Mouse (Mus musculus) stomach, embryonic 15.5 days (tissue): ENCODE data around the gene Selenok. TPM values are rescaled to one million over a fixed set of nuclear protein-coding genes. Genes with fewer than 3 reads are reported as not detected.

Experiments
- ATAC-seq: fragments of 200-750 bp; cut with Nextera tagmentation; 2 replicates; pipeline ENCODE4 v1.8.0; 2017; ENCODE audit warnings: low read depth, moderate number of reproducible peaks, moderate TSS enrichment; ENCODE audit not compliant: insufficient read depth, low FRiP score
- H3K27ac ChIP-seq: fragments of 300-500 bp; sonication (generic); 2 replicates; pipeline ENCODE4 v1.5.1; 2015; ENCODE audit warnings: mild to moderate bottlenecking, inconsistent platforms
- H3K27me3 ChIP-seq: fragments of 300-500 bp; sonication (generic); replicated peaks from 2 replicates; pipeline ENCODE4 v1.6.1; 2015; ENCODE audit warnings: inconsistent platforms
- H3K36me3 ChIP-seq: fragments of 300-500 bp; sonication (generic); 2 replicates; pipeline ENCODE4 v1.6.1; 2015; ENCODE audit warnings: inconsistent platforms
- H3K4me1 ChIP-seq: fragments of 300-500 bp; sonication (generic); 2 replicates; pipeline ENCODE4 v1.6.1; 2015; ENCODE audit warnings: inconsistent platforms
- H3K4me2 ChIP-seq: fragments of 300-500 bp; sonication (generic); 2 replicates; pipeline ENCODE4 v1.6.1; 2015; ENCODE audit warnings: mild to moderate bottlenecking, inconsistent platforms
- H3K4me3 ChIP-seq: fragments of 300-500 bp; sonication (generic); replicated peaks from 2 replicates; pipeline ENCODE4 v1.5.1; 2015; ENCODE audit warnings: inconsistent platforms
- H3K9ac ChIP-seq: fragments of 300-500 bp; sonication (generic); 2 replicates; pipeline ENCODE4 v1.6.1; 2015; ENCODE audit warnings: inconsistent platforms
- H3K9me3 ChIP-seq: fragments of 300-500 bp; sonication (generic); 2 replicates; pipeline ENCODE4 v1.6.1; 2016; ENCODE audit warnings: inconsistent platforms
- WGBS: fragments of 180-500 bp; shearing (Covaris S2); methylation state at CpG from one replicate; pipeline ENCODE4 v1.1.7; 2015; 5-methylcytosine and 5-hydroxymethylcytosine counted together
- polyA plus RNA-seq: library from polyadenylated mRNA; unstranded; fragments of >200 nt; fragmentation: Nextera tagmentation; extraction: Ambion mirVana; gene quantifications from 2 replicates; pipeline ENCODE4 v1.2.1, GENCODE M21; 2015

The Selenok gene
- polyA plus RNA-seq, 1 experiment from 2014 or later = 325 TPM

- Histone ChIP-seq H3K36me3 (peaks cover 36% of the 10 kb centered on the region), H3K27me3 (no peaks in the 10 kb centered on the region), H3K4me1 (peaks cover 18% of the 10 kb centered on the region), H3K27ac (no peak overlapping the region), H3K9me3 (no peaks in the 10 kb centered on the region), H3K4me2 (no peak overlapping the region), H3K4me3 (no peak overlapping the region), H3K9ac (no peak overlapping the region)
- no peak for ATAC-seq
- WGBS = 75% methylated on average over 5 of the region's 5 CpGs
These were observed 3.9 kb downstream of the Selenok start for GRCm38 (mm10) chr14:29971993-29972392.

GRCm38 (mm10) chr14:29976927-29977326 is 8.8 kb downstream of the Selenok start:
- Histone ChIP-seq H3K36me3 (peaks cover 37% of the 10 kb centered on the region), H3K9me3 (no peaks in the 10 kb centered on the region)

GRCm38 (mm10) chr14:29978254-29979204 is 10.4 kb downstream of the Selenok start, which contains the start of gene Actr8:
Gene Actr8 (plus strand): TSS chr14:29978337.
- under 1% methylated on average over 43 of the region's 44 CpGs for WGBS

More at GRCm38 (mm10) chr14:29976927-29977326, 8.8 kb downstream of the Selenok start:
- Histone ChIP-seq H3K27me3 (no peaks in the 10 kb centered on the region), H3K27ac (no peak overlapping the region), H3K4me3 (no peak overlapping the region), H3K4me2 (no peak overlapping the region), H3K9ac (no peak overlapping the region), H3K4me1 (no peaks in the 10 kb centered on the region)
- WGBS = 95% methylated on average over 6 of the region's 6 CpGs
- no peak for ATAC-seq

GRCm38 (mm10) chr14:29980447-29981205 is 12.5 kb downstream of the Selenok start:
- no peak overlapping the region for H3K4me3 ChIP-seq
- H3K27ac ChIP-seq = no peak overlapping the region
- H3K4me1 ChIP-seq = no peaks in the 10 kb centered on the region
- no peak for ATAC-seq
- H3K4me2 ChIP-seq = no peak overlapping the region
- no peak overlapping the region for H3K9ac ChIP-seq
- no peaks in the 10 kb centered on the region for H3K9me3 ChIP-seq
- WGBS = 94% methylated on average over 10 of the region's 10 CpGs
- H3K27me3 ChIP-seq = no peaks in the 10 kb centered on the region
- peaks cover 45% of the 10 kb centered on the region for H3K36me3 ChIP-seq

More at GRCm38 (mm10) chr14:29978254-29979204, 10.4 kb downstream of the Selenok start, which contains the start of gene Actr8:
- Histone ChIP-seq H3K4me3 (peak within 1 kb of the TSS; percentile 88), H3K27me3 (no peaks in the 10 kb centered on the region), H3K4me2 (peak within 1 kb of the TSS; percentile 65), H3K36me3 (peaks cover 33% of the 10 kb centered on the region), H3K9ac (peak within 1 kb of the TSS; percentile 80), H3K4me1 (no peaks in the 10 kb centered on the region), H3K27ac (peak within 1 kb of the TSS; percentile 92), H3K9me3 (no peaks in the 10 kb centered on the region)
- peak; percentile 98 for ATAC-seq

GRCm38 (mm10) chr14:29986096-29986495 is 18.0 kb downstream of the Selenok start:
- Histone ChIP-seq H3K4me2 (no peak overlapping the region), H3K4me3 (no peak overlapping the region), H3K9ac (no peak overlapping the region), H3K9me3 (no peaks in the 10 kb centered on the region), H3K4me1 (no peaks in the 10 kb centered on the region), H3K27ac (no peak overlapping the region), H3K27me3 (no peaks in the 10 kb centered on the region), H3K36me3 (peaks cover 87% of the 10 kb centered on the region)
- 92% methylated on average over 4 of the region's 4 CpGs for WGBS
- ATAC-seq = no peak

- 94% methylated on average over 6 of the region's 6 CpGs for WGBS
- no peak for ATAC-seq
- Histone ChIP-seq H3K36me3 (peaks cover 88% of the 10 kb centered on the region), H3K9me3 (no peaks in the 10 kb centered on the region), H3K27ac (no peak overlapping the region), H3K4me3 (no peak overlapping the region), H3K4me1 (no peaks in the 10 kb centered on the region), H3K27me3 (no peaks in the 10 kb centered on the region), H3K9ac (no peak overlapping the region), H3K4me2 (no peak overlapping the region)
These were observed 19.2 kb downstream of the Selenok start for GRCm38 (mm10) chr14:29987276-29987675.

- 91% methylated on average over 9 of the region's 9 CpGs for WGBS
- Histone ChIP-seq H3K4me2 (no peak overlapping the region), H3K36me3 (peaks cover 88% of the 10 kb centered on the region), H3K27ac (no peak overlapping the region), H3K9ac (no peak overlapping the region), H3K9me3 (no peaks in the 10 kb centered on the region), H3K27me3 (no peaks in the 10 kb centered on the region), H3K4me3 (no peak overlapping the region), H3K4me1 (no peaks in the 10 kb centered on the region)
- ATAC-seq = no peak
These were observed 19.6 kb downstream of the Selenok start for GRCm38 (mm10) chr14:29987739-29988138.

GRCm38 (mm10) chr14:29988337-29988736 is 20.2 kb downstream of the Selenok start:
- H3K4me2 ChIP-seq = no peak overlapping the region
- 94% methylated on average over 4 of the region's 4 CpGs for WGBS
- H3K36me3 ChIP-seq = peaks cover 93% of the 10 kb centered on the region
- no peaks in the 10 kb centered on the region for H3K27me3 ChIP-seq
- no peaks in the 10 kb centered on the region for H3K4me1 ChIP-seq
- H3K4me3 ChIP-seq = no peak overlapping the region
- H3K27ac ChIP-seq = no peak overlapping the region
- no peak for ATAC-seq
- no peak overlapping the region for H3K9ac ChIP-seq
- H3K9me3 ChIP-seq = no peaks in the 10 kb centered on the region

- Histone ChIP-seq H3K4me3 (no peak overlapping the region), H3K27ac (no peak overlapping the region), H3K27me3 (no peaks in the 10 kb centered on the region), H3K36me3 (peaks cover 51% of the 10 kb centered on the region), H3K4me1 (no peaks in the 10 kb centered on the region), H3K9ac (no peak overlapping the region), H3K4me2 (no peak overlapping the region), H3K9me3 (no peaks in the 10 kb centered on the region)
- 91% methylated on average over 4 of the region's 4 CpGs for WGBS
- no peak for ATAC-seq
These were observed 26.9 kb downstream of the Selenok start for GRCm38 (mm10) chr14:29994976-29995375.

- Histone ChIP-seq H3K36me3 (peaks cover 39% of the 10 kb centered on the region), H3K9ac (no peak overlapping the region), H3K27ac (no peak overlapping the region), H3K4me3 (no peak overlapping the region), H3K4me1 (no peaks in the 10 kb centered on the region), H3K9me3 (no peaks in the 10 kb centered on the region), H3K4me2 (no peak overlapping the region), H3K27me3 (no peaks in the 10 kb centered on the region)
- peak; percentile 87 for ATAC-seq
- WGBS = 84% methylated on average over 11 of the region's 11 CpGs
These were observed 28.1 kb downstream of the Selenok start for GRCm38 (mm10) chr14:29996000-29996751.

- no peak for ATAC-seq
- no peak overlapping the region for H3K4me3 ChIP-seq
- no peaks in the 10 kb centered on the region for H3K27me3 ChIP-seq
- H3K4me1 ChIP-seq = no peaks in the 10 kb centered on the region
- H3K4me2 ChIP-seq = no peak overlapping the region
- no peak overlapping the region for H3K9ac ChIP-seq
- peaks cover 29% of the 10 kb centered on the region for H3K36me3 ChIP-seq
- no peak overlapping the region for H3K27ac ChIP-seq
- H3K9me3 ChIP-seq = no peaks in the 10 kb centered on the region
These were observed 29.2 kb downstream of the Selenok start for GRCm38 (mm10) chr14:29997345-29997744.
